Mouse (Mus musculus): ENCODE results near the gene Fbxl18.

DNA sequence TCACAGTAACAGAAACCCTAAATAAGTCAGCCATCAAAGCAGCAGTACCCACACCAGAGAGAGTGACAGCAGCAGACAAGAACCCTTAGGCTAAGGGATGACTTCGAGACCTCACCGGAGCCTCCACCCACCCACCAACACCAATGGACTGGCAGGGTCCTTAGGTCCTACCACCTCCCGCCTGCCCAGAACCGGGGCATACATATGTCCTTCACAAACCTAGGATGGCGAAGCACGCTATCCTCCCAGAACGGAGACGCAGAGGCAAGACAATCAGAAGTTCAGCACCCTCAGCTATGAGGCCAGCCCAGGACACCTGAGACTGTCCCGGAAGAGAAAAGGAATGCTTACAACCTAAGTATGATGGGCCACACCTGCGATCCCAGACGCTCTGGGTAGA lies 12.8 kb downstream of the Fbxl18 start:
- TF ChIP-seq POLR2A (IDR thresholded peaks at IDR 0.05; ENCODE audit: control insufficient read depth, low read depth, low read length) (no peak), CTCF (IDR thresholded peaks at IDR 0.05; ENCODE audit: control insufficient read depth, insufficient read depth, insufficient replicate concordance, low read depth, low read length) (no peak)
